Mouse (Mus musculus) forebrain, embryonic 16.5 days (tissue): ENCODE data around the gene Tspan14. TPM values are rescaled to one million over a fixed set of nuclear protein-coding genes. Genes with fewer than 3 reads are reported as not detected.
A peak's percentile ranks its signal among the peaks of the same experiment; 100 is the strongest.

Experiments
- ATAC-seq: fragments of 200-750 bp; cut with Nextera tagmentation; 2 replicates; pipeline ENCODE4 v1.8.0; 2017; ENCODE audit warnings: mild to moderate bottlenecking, moderate library complexity
- H3K27ac ChIP-seq: fragments of 300-500 bp; sonication (generic); 2 replicates; pipeline ENCODE4 v1.5.1; 2014; ENCODE audit warnings: low read length, control low read depth
- H3K27me3 ChIP-seq: fragments of 300-500 bp; sonication (generic); replicated peaks from 2 replicates; pipeline ENCODE4 v1.6.1; 2014; ENCODE audit warnings: low read length; ENCODE audit not compliant: control insufficient read depth, insufficient read depth
- H3K36me3 ChIP-seq: fragments of 300-500 bp; sonication (generic); 2 replicates; pipeline ENCODE4 v1.6.1; 2014; ENCODE audit not compliant: control insufficient read depth, insufficient read depth
- H3K4me1 ChIP-seq: fragments of 300-500 bp; sonication (generic); replicated peaks from 2 replicates; pipeline ENCODE4 v1.6.1; 2014; ENCODE audit warnings: low read length; ENCODE audit not compliant: control insufficient read depth, insufficient read depth
- H3K4me2 ChIP-seq: fragments of 300-500 bp; sonication (generic); 2 replicates; pipeline ENCODE4 v1.6.1; 2014; ENCODE audit warnings: mild to moderate bottlenecking, low read length, control low read depth
- H3K4me3 ChIP-seq: fragments of 300-500 bp; sonication (generic); replicated peaks from 2 replicates; pipeline ENCODE4 v1.5.1; 2014; ENCODE audit warnings: mild to moderate bottlenecking, low read length, control low read depth
- H3K9ac ChIP-seq: fragments of 300-500 bp; sonication (generic); replicated peaks from 2 replicates; pipeline ENCODE4 v1.6.1; 2014; ENCODE audit warnings: low read depth, low read length, control low read depth
- H3K9me3 ChIP-seq: fragments of 300-500 bp; sonication (generic); 2 replicates; pipeline ENCODE4 v1.6.1; 2016; ENCODE audit warnings: low read length; ENCODE audit not compliant: control insufficient read depth
- WGBS: fragments of 180-500 bp; shearing (Covaris S2); extraction: QIAGEN DNeasy Blood & Tissue Kit; methylation state at CpG from one replicate; pipeline ENCODE4 v1.1.7; 2014; 5-methylcytosine and 5-hydroxymethylcytosine counted together
- polyA plus RNA-seq: library from polyadenylated mRNA; unstranded; fragments of >200 nt; fragmentation: Nextera tagmentation; extraction: Ambion mirVana; gene quantifications from 2 replicates; pipeline ENCODE4 v1.2.1, GENCODE M21; 2015

Tspan14 gene
- polyA plus RNA-seq, 1 experiment from 2014 or later, result 90.0 TPM

DNA sequence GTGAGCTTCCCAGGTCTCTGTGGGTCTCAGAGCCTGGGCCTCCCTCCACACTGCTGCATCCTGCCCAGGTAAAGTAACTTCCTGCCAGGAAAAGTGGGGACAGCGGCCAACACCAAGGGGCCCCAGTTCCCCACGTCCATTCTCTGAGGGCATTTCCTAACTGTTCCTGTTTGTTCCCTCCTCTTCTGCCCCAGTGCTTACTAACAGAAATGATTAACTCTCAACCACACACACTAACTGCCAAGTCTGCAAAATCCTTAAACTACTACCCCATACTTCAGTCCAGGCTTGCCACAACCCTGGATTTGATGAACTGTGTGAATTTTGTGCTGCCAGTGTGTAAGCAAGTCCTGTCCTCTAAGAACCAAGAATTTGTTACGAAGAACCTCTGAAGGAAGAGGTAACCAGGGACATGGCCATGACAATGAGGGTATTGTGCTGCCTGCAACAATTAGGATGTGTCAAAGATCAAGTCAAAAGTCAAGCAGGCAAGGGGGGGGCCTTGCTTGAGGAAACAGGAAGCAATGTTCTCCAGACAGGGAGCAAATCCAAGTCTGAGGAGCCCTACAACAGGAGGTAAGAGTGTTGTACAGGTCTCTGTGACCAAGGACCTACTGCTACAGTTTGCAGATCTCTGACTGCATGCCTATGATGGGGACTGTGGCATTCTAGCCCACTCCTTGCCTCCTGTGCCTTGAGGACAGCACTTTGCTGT, 35.3 kb downstream of the Tspan14 start:
- Histone ChIP-seq H3K4me1 (peaks cover 13% of the 10 kb centered on the region), H3K4me2 (no peak overlapping the region), H3K36me3 (no peaks in the 10 kb centered on the region), H3K9me3 (no peaks in the 10 kb centered on the region), H3K27me3 (no peaks in the 10 kb centered on the region), H3K4me3 (no peak overlapping the region), H3K27ac (0 out of 2 replicates have a peak overlapping the region, but pooled peaks have one; percentile 17), H3K9ac (no peak overlapping the region)
- 55% methylated on average over 3 of the region's 3 CpGs for WGBS
- peak; percentile 37 for ATAC-seq

DNA sequence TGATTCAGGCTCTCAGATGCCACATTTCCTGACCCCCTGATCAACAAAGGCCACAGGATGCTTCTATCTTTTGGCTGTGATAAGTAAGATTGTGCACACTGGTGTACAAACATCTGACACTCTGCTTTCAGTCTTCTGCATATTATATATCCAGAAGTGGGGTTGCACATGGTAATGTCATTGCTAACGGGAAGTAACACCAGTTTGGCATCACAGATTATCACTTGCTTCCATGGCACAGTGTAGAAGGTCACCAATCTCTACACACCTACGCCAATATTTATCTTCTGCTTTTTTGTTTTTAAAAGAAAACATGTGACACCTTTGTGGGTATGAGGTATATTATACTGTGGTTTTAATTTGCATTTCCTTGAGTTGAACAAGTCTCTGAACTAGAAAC, 36.7 kb downstream of the Tspan14 start:
- Histone ChIP-seq H3K4me3 (no peak overlapping the region), H3K27ac (no peak overlapping the region), H3K9me3 (no peaks in the 10 kb centered on the region), H3K27me3 (no peaks in the 10 kb centered on the region), H3K4me1 (peaks cover 13% of the 10 kb centered on the region), H3K36me3 (no peaks in the 10 kb centered on the region), H3K4me2 (no peak overlapping the region), H3K9ac (no peak overlapping the region)
- no peak for ATAC-seq
- 87% methylated on average over 2 of the region's 2 CpGs for WGBS

DNA sequence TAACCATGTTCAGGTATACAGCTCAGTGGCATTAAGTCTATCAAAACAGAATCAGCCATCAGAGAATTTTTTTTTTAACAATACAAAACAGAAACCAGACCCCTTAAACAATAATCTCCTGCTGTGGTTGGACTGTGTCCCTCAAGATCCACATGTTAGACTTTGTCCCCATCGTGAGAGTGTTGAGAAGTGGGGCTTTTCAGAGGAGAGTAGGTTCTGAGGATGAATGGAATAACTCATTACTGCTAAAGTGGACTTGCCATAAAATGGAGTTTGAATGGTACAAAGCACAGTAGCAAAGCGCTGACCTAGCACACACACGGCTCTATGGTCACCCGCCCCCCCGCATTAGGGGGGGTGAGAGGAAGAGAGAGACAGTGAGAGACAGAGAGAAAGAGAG, 37.7 kb downstream of the Tspan14 start:
- H3K27ac ChIP-seq, result no peak overlapping the region
- H3K9ac ChIP-seq, result no peak overlapping the region
- H3K4me3 ChIP-seq, result no peak overlapping the region
- H3K36me3 ChIP-seq, result no peaks in the 10 kb centered on the region
- no peak overlapping the region for H3K4me2 ChIP-seq
- no peaks in the 10 kb centered on the region for H3K9me3 ChIP-seq
- no peaks in the 10 kb centered on the region for H3K27me3 ChIP-seq
- peaks cover 13% of the 10 kb centered on the region for H3K4me1 ChIP-seq
- WGBS, result 45% methylated on average over 5 of the region's 5 CpGs
- no peak for ATAC-seq

DNA sequence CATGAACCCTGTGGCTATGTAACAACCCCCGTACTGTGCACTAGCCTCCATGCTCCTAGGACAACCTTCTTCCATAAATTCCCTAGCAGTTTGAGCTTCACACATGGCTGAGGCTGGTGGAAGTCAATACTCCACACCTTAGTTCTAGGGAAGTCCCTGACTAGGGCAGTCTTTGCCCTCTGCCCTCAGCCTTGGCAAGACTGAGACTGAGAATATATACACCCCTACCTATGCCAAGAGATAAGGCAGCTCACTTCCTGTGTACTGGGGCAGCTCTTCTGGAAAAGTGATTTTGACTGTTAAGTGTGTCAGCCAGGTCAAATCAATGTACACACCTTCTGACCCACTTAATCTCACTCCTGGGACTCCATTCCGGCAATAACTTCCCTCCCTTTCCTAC, 39.6 kb downstream of the Tspan14 start:
- 94% methylated on average over 2 of the region's 2 CpGs for WGBS

DNA sequence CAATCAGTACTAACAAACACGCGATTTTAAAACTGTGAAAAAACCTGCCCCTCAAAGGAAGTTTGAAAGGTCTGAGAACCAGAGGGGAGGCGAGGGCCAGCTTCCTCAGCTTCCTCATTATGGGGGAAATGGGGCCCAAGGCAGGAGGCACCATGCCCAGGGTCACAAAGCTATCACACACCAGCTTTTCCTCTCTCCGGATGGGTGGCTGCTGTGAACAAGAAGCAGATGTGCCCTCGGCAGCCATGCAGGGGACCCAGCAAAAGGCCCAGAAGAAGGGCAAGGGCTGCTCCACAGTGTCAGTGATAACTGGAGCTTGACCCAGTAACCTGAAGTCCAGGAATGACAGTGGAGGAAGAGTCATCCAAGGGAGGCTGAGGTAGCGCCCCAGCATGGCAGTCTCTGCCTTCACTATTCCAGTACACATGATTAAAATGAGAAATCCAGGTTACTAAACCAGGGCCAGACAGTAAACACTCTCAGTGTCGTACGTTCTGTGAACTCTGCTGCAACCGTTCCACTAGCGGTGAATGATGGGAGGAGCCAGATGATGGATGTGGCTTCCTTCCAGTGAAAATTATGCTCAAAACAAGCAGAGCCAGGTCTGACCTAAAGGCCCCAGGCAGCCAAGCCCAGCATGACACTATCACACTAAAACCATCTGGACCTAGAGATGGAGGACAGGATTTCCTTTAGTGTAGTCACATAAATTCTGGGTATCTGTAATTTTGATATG, 42.1 kb downstream of the Tspan14 start:
- H3K27me3 ChIP-seq, result no peaks in the 10 kb centered on the region
- no peak overlapping the region for H3K4me3 ChIP-seq
- WGBS, result 74% methylated on average over 10 of the region's 10 CpGs
- no peaks in the 10 kb centered on the region for H3K4me1 ChIP-seq
- no peaks in the 10 kb centered on the region for H3K9me3 ChIP-seq
- no peak overlapping the region for H3K9ac ChIP-seq
- no peak for ATAC-seq
- H3K4me2 ChIP-seq, result no peak overlapping the region
- no peaks in the 10 kb centered on the region for H3K36me3 ChIP-seq
- H3K27ac ChIP-seq, result no peak overlapping the region

More for the DNA sequence above, 39.6 kb downstream of the Tspan14 start:
- Histone ChIP-seq H3K27ac (no peak overlapping the region), H3K36me3 (no peaks in the 10 kb centered on the region), H3K9me3 (no peaks in the 10 kb centered on the region), H3K9ac (no peak overlapping the region), H3K27me3 (no peaks in the 10 kb centered on the region), H3K4me1 (peaks cover 10% of the 10 kb centered on the region), H3K4me3 (no peak overlapping the region), H3K4me2 (no peak overlapping the region)
- no peak for ATAC-seq

DNA sequence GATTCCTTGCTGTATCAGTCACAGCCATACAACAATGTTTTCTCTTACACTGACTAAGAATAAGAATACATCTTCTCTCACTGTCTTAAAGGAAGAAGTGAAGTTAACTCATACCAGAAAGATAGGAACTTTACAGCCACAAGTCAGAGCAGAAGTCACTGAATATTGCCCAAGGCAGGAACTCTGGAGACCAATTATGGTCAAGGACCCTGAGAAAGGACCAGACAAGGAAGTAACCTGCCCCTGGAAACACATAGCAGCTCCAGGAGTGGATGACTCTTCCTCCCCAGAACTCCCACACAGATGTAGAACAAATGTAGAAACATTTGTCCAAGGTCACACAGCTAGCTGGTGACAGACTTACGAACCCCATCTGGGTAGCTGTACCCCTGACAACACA, 45.4 kb downstream of the Tspan14 start:
- H3K36me3 ChIP-seq, result no peaks in the 10 kb centered on the region
- no peaks in the 10 kb centered on the region for H3K27me3 ChIP-seq
- H3K27ac ChIP-seq, result no peak overlapping the region
- no peaks in the 10 kb centered on the region for H3K9me3 ChIP-seq
- H3K9ac ChIP-seq, result no peak overlapping the region
- H3K4me2 ChIP-seq, result no peak overlapping the region
- H3K4me1 ChIP-seq, result no peaks in the 10 kb centered on the region
- 91% methylated on average over 1 of the region's 1 CpGs for WGBS
- no peak overlapping the region for H3K4me3 ChIP-seq
- ATAC-seq, result no peak

DNA sequence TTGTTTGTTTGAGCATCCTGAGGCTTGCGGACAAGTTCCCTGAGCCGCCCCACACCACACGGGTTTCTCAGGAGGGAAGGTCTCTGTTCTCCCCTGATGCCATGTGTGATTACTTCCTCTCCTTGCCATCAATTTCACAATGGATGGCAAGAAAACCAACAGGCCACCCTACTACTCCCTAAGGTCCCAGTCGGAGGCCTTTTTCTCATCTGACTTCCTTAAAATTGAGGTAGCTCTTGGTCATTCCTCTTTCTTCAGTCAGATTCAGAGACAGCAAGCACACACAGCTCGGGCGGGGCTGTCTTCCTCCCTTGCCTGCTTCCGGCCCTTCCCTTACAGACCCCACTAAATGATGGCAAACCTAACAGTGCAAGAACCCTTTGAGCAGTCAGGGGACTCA, 47.1 kb downstream of the Tspan14 start:
- H3K36me3 ChIP-seq, result peaks cover 5% of the 10 kb centered on the region; the same call in 1 of the 2 replicates
- no peak overlapping the region for H3K27ac ChIP-seq
- no peak for ATAC-seq
- no peaks in the 10 kb centered on the region for H3K9me3 ChIP-seq
- H3K27me3 ChIP-seq, result no peaks in the 10 kb centered on the region
- H3K4me3 ChIP-seq, result no peak overlapping the region
- no peaks in the 10 kb centered on the region for H3K4me1 ChIP-seq
- 89% methylated on average over 7 of the region's 7 CpGs for WGBS
- no peak overlapping the region for H3K9ac ChIP-seq
- H3K4me2 ChIP-seq, result no peak overlapping the region

DNA sequence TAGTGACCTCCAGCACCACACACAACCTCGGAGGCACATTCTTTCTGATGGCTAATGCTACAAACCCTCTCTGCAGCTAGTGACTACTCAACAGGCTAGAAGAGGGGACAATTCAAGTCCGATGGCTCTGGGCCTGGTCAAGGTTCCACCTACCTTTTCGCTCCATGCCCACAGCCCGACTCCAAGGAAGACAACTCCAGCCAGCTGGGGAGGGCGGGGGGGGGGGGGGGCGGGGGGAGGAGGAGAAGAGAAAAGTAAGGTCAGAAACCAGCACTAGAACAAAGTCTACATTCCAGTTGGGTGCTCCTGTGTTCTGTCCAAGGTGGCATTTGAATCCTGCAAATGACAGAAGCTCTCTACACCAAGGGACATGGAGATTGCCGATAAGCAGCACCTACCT, 48.1 kb downstream of the Tspan14 start:
- no peak overlapping the region for H3K9ac ChIP-seq
- WGBS, result 81% methylated on average over 5 of the region's 7 CpGs
- H3K9me3 ChIP-seq, result no peaks in the 10 kb centered on the region
- no peak for ATAC-seq
- H3K36me3 ChIP-seq, result peaks cover 7% of the 10 kb centered on the region; the same call in 1 of the 2 replicates
- H3K27ac ChIP-seq, result no peak overlapping the region
- H3K4me2 ChIP-seq, result no peak overlapping the region
- no peak overlapping the region for H3K4me3 ChIP-seq
- no peaks in the 10 kb centered on the region for H3K27me3 ChIP-seq
- no peaks in the 10 kb centered on the region for H3K4me1 ChIP-seq

DNA sequence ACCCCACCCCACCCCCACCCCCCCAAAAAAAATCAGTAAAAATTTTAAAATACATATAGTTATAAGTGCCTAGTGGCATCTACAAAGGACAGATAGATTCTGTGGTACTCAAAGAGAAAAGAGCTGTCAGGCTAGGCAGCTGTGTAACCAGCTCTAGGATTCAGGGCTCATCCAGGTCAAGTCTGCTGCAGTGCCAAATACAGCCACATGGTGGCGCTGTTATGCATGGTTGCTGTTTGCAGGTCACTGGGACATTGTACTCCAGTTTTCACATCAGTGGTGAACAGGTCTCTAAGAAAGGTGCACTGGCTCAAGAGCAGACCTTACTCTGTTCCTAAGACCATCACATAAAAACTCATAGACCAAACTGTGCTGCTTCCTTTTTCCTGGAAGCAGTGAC, 49.0 kb downstream of the Tspan14 start:
- H3K27me3 ChIP-seq, result no peaks in the 10 kb centered on the region
- peak; percentile 68 for ATAC-seq
- WGBS, result 0% methylated on average over 1 of the region's 1 CpGs
- no peak overlapping the region for H3K9ac ChIP-seq
- H3K9me3 ChIP-seq, result no peaks in the 10 kb centered on the region
- H3K36me3 ChIP-seq, result peaks cover 13% of the 10 kb centered on the region
- no peak overlapping the region for H3K4me3 ChIP-seq
- no peak overlapping the region for H3K27ac ChIP-seq
- H3K4me2 ChIP-seq, result no peak overlapping the region
- H3K4me1 ChIP-seq, result no peaks in the 10 kb centered on the region
